Mouse (Mus musculus): ENCODE measurements around the gene Lzic.

- TF ChIP-seq CTCF (IDR thresholded peaks at IDR 0.05; ENCODE audit: control insufficient read depth, insufficient read depth, insufficient read length) (no peak), MAX (IDR thresholded peaks at IDR 0.05) (no peak), FOSL1 (IDR thresholded peaks at IDR 0.05; ENCODE audit: insufficient read depth, low read length, poor library complexity, severe bottlenecking) (no peak), MYOD1 (IDR thresholded peaks at IDR 0.05; ENCODE audit: control insufficient read depth, insufficient read length, low read depth) (no peak), USF1 (IDR thresholded peaks at IDR 0.05; ENCODE audit: low read depth) (no peak), MYOG (IDR thresholded peaks at IDR 0.05; ENCODE audit: control insufficient read depth, extremely low read depth, insufficient read length) (no peak)
Observed at GRCm38 (mm10) chr4:149525811-149526210, 40.8 kb downstream of the Lzic start.

All from C2C12 (cell line).